Mouse (Mus musculus): Measurements from ENCODE around the gene Fam213a. TPM values are rescaled to one million over a fixed set of nuclear protein-coding genes. Genes with fewer than 3 reads are reported as not detected.

Fam213a gene
- total RNA-seq, 2 experiments from 2014 or later: 8.4 to 9.7 TPM

- intact Hi-C loops (cut with DNase I; ENCODE audit: low total_unique reads): no loop called here
- no peak for DNase-seq
Measured at GRCm38 (mm10) chr14:40949730-40950614, 63.6 kb downstream of the Fam213a start.

- no peak for DNase-seq
- intact Hi-C loops (cut with DNase I; ENCODE audit: low total_unique reads): no loop called here
Measured at GRCm38 (mm10) chr14:40949047-40949446, 64.5 kb downstream of the Fam213a start.

- DNase-seq: no peak
- intact Hi-C loops (cut with DNase I; ENCODE audit: low total_unique reads): no loop called here
Measured at GRCm38 (mm10) chr14:40948522-40948921, 65.1 kb downstream of the Fam213a start.

- intact Hi-C loops (cut with DNase I; ENCODE audit: low total_unique reads): no loop called here
- DNase-seq: no peak
Measured at GRCm38 (mm10) chr14:40947431-40948394, 65.9 kb downstream of the Fam213a start.

- no peak for DNase-seq
- intact Hi-C loops (cut with DNase I; ENCODE audit: low total_unique reads): no loop called here
Measured at GRCm38 (mm10) chr14:40943802-40944201, 69.8 kb downstream of the Fam213a start.

Other genes with a start within 250 kb of the Fam213a start
- under 1 TPM; 0.31 to 0.41 TPM for gene Sh2d4b, start 120.5 kb downstream of the Fam213a start, total RNA-seq (2021)
- 10 to 100 TPM; 16.3 to 16.8 TPM for gene Tspan14, start 47.0 kb downstream of the Fam213a start, total RNA-seq (2021)
- gene Dydc2, start 55.4 kb upstream of the Fam213a start, total RNA-seq (2021): not detected
- gene Dydc1, start 59.1 kb upstream of the Fam213a start, total RNA-seq (2021): not detected
- not detected for gene Mat1a, start 91.2 kb upstream of the Fam213a start, total RNA-seq (2021)
- not detected for gene Sftpa1, start 118.0 kb upstream of the Fam213a start, total RNA-seq (2021)
- not detected for gene Mbl1, start 137.7 kb upstream of the Fam213a start, total RNA-seq (2021)
- not detected for gene Sftpd, start 171.4 kb upstream of the Fam213a start, total RNA-seq (2021)

Measured in gastrocnemius, postnatal 14 days (tissue).